Mouse (Mus musculus) layer of hippocampus, postnatal 14 days (tissue): Measurements from ENCODE around the gene Polr1d. TPM values are rescaled to one million over a fixed set of nuclear protein-coding genes. Genes with fewer than 3 reads are reported as not detected.

ENCODE experiments used
- DNase-seq, 2 experiments: peaks; one replicate each; pipeline ENCODE4 v3.0.0; 2021 to 2022; ENCODE audit warnings: low spot score in 2 of 2, mixed read lengths in 1 of 2
- long read RNA-seq, 2 experiments: library from polyadenylated mRNA; stranded (forward); transcript quantifications; one replicate each; pipeline ENCODE4 v2.0.0; 2021
- total RNA-seq, 2 experiments: library from RNA; stranded (reverse); gene quantifications; 2 replicates each; pipeline ENCODE4 v1.2.3; 2021

The Polr1d gene
- 10 to 100 TPM; 62.4 to 75.0 TPM for total RNA-seq
- long read RNA-seq, experiment 1, transcript Polr1d-202 (3 exons, 1,137 nt): major isoform, 13 of 30 reads
- long read RNA-seq, experiment 1, transcript Polr1d-201 (2 exons, 1,196 nt): major isoform, 13 of 30 reads
- long read RNA-seq, experiment 1, partial matches to known transcripts: 0 of 30 reads
- long read RNA-seq, experiment 1, other reads (novel, unspliced or antisense): 4 of 30 reads
- long read RNA-seq, experiment 2, transcript Polr1d-202 (3 exons, 1,137 nt): major isoform, 35 of 74 reads
- long read RNA-seq, experiment 2, transcript Polr1d-201 (2 exons, 1,196 nt): minor isoform, 32 of 74 reads
- long read RNA-seq, experiment 2, partial matches to known transcripts: 1 of 74 reads
- long read RNA-seq, experiment 2, other reads (novel, unspliced or antisense): 5 of 74 reads

GRCm38 (mm10) chr5:147076799-147077165, at the start of gene Polr1d:
Gene Polr1d (plus strand): TSS chr5:147077050.
- DNase-seq: peak in 1 of 2 experiments; percentile 40

- no peak for DNase-seq
These were observed 45.6 kb upstream of the Polr1d start for GRCm38 (mm10) chr5:147031281-147031680.

- no peak for DNase-seq
These were observed 43.7 kb upstream of the Polr1d start for GRCm38 (mm10) chr5:147033155-147033554.

GRCm38 (mm10) chr5:147034283-147034682, 42.6 kb upstream of the Polr1d start:
- DNase-seq: no peak

GRCm38 (mm10) chr5:147035301-147035700, 41.5 kb upstream of the Polr1d start:
- DNase-seq: no peak

- no peak for DNase-seq
These were observed 40.8 kb upstream of the Polr1d start for GRCm38 (mm10) chr5:147036028-147036427.

- DNase-seq: no peak
These were observed 40.2 kb upstream of the Polr1d start for GRCm38 (mm10) chr5:147036661-147037060.

- no peak for DNase-seq
These were observed 39.2 kb upstream of the Polr1d start for GRCm38 (mm10) chr5:147037601-147038000.

- no peak for DNase-seq
These were observed 37.5 kb upstream of the Polr1d start for GRCm38 (mm10) chr5:147039394-147039793.

- no peak for DNase-seq
These were observed 34.6 kb upstream of the Polr1d start for GRCm38 (mm10) chr5:147041965-147042937.

- DNase-seq: no peak
These were observed 33.5 kb upstream of the Polr1d start for GRCm38 (mm10) chr5:147043240-147043844.

GRCm38 (mm10) chr5:147045311-147045710, 31.5 kb upstream of the Polr1d start:
- DNase-seq: no peak

GRCm38 (mm10) chr5:147045929-147046328, 30.9 kb upstream of the Polr1d start:
- no peak for DNase-seq

- no peak for DNase-seq
These were observed 27.2 kb upstream of the Polr1d start for GRCm38 (mm10) chr5:147049544-147050209.

GRCm38 (mm10) chr5:147050816-147051499, 25.9 kb upstream of the Polr1d start:
- DNase-seq: no peak

- no peak for DNase-seq
These were observed 25.1 kb upstream of the Polr1d start for GRCm38 (mm10) chr5:147051500-147052308.

GRCm38 (mm10) chr5:147052309-147052558, 24.6 kb upstream of the Polr1d start:
- no peak for DNase-seq

GRCm38 (mm10) chr5:147053071-147053470, 23.8 kb upstream of the Polr1d start:
- no peak for DNase-seq

GRCm38 (mm10) chr5:147053481-147053880, 23.4 kb upstream of the Polr1d start:
- no peak for DNase-seq

GRCm38 (mm10) chr5:147054328-147054727, 22.5 kb upstream of the Polr1d start:
- DNase-seq: no peak
